Mouse (Mus musculus) kidney, adult 2 months (tissue): ENCODE data around the gene Setx.

Experiments
- CTCF ChIP-seq: fragments of 200-500 bp; conservative IDR thresholded peaks from 2 replicates; pipeline ENCODE4 v1.5.1; 2011; ENCODE audit warnings: low read depth, mild to moderate bottlenecking, control low read depth, low read length, moderate library complexity, mixed read lengths; ENCODE audit not compliant: insufficient read depth, insufficient read length
- POLR2A ChIP-seq: fragments of 200-500 bp; IDR thresholded peaks from one replicate; pipeline ENCODE4 v1.6.1; 2011; ENCODE audit warnings: low read depth, low read length, control low read depth

- TF ChIP-seq POLR2A (no peak), CTCF (no peak)
Measured at GRCm38 (mm10) chr2:29086026-29086425, 38.0 kb upstream of the Setx start.
